Mouse (Mus musculus): ENCODE data around the gene Igsf23. TPM values are rescaled to one million over a fixed set of nuclear protein-coding genes. Genes with fewer than 3 reads are reported as not detected.
A peak's percentile ranks its signal among the peaks of the same experiment; 100 is the strongest.
"Not testable (repeated sequence)": the region's sequence is repeated elsewhere in the genome, so short reads cannot be mapped to it uniquely, and the experiment has no call there.

The Igsf23 gene
- total RNA-seq, 4 experiments from 2014 or later, result not detected

DNA sequence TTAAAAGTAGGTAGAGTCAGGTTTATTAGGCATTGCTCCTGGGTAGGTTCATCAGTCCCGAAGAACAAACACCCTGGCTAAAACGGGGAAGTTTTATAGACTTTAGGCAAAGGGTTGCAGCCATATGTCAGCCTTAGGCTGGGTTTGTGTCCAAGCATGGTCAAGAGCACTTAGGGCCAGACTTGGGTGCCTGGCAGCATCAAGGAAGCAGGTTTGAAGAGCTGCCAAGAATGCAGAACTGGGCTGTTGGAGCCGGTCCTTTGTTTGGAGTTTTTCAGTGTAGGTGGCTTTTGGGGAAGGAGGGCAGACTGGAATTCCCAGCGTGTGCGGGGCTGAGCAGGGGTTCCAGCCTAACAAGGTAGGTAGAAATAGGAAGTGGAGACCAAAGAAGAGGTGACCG, 14.6 kb downstream of the Igsf23 start:
- DNase-seq (ENCODE audit: low spot score in 2 of 2), result no peak

DNA sequence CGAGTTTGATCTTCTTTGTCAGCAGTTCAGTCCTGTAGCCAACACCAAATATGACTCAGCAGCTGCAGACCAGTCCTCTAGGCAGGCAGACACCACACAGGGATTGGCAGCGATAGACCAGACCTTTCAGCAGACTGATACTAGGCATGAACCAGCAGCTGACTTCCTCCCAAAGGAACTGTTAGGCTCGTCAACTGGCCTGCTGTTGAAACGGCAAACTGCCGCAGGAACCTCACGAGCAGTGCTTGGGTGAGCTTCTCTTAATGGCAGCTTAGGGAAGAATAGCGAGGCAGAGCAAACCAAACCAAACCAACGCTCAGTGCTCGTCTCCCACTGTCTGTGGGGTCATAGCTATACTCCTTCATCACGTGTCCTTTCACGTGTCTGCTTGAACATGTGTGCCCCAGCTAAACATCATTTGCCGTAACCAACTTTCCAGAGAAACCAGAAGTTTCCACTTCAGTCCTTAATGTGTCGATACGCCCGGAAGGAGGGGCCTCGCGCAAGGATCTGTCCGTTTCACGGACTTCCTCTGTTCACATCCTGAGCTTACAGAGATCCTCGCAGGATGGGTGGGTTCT, 15.3 kb downstream of the Igsf23 start:
- DNase-seq (ENCODE audit: low spot score in 2 of 2), result no peak

DNA sequence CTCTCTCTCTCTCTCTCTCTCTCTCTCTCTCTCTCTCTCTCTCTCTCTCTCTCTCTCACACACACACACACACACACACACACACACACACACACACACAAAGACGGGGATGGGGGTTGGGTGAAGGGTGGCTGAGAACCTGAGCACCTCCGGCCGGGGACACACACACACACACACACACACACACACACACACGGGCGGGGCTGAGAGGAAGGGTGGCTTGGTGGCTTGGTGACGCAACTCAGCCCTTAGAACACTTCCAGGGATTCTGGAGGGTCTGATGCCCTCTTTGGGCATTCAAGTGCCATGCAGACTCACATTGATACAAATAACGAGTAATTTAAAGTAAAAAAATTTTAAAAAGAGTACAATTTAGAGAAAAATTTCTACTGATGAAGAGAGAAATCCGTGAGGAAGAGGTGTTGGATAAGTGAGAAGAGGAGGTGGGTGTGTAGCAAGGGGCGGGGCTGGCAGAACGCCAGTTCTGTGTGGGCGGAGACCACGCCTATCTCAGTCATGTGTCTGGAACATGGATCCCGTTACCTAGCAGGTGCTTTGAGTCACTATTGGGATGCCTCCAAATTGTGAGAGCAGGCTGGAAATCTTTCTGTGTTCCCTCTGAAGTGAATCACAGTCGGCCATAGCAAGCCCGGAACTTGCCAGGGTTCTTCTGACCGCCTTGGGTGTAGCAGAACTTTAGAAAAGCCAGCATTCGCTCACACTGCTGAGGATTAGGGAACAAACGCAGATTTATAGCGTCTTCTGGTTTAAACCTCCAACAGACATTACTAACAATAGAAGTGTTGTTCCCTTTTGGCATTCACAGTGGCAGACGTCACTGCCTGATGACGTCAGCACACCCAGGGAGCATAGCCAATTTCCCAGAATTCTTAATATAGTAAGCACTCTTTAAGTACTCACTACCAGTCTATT, 17.4 kb downstream of the Igsf23 start:
- DNase-seq (ENCODE audit: low spot score in 2 of 2), result peak; percentile 77 to 91

- no peak for DNase-seq (ENCODE audit: low spot score in 2 of 2)
Measured at GRCm38 (mm10) chr7:19932133-19932876, 18.3 kb downstream of the Igsf23 start.

GRCm38 (mm10) chr7:19930481-19930880, 20.1 kb downstream of the Igsf23 start:
- not testable (repeated sequence) for DNase-seq (ENCODE audit: low spot score in 2 of 2)

GRCm38 (mm10) chr7:19928486-19928885, 22.1 kb downstream of the Igsf23 start:
- no peak for DNase-seq (ENCODE audit: low spot score in 2 of 2)

GRCm38 (mm10) chr7:19926849-19927480, 23.6 kb downstream of the Igsf23 start:
- no peak for DNase-seq (ENCODE audit: low spot score in 2 of 2)

DNA sequence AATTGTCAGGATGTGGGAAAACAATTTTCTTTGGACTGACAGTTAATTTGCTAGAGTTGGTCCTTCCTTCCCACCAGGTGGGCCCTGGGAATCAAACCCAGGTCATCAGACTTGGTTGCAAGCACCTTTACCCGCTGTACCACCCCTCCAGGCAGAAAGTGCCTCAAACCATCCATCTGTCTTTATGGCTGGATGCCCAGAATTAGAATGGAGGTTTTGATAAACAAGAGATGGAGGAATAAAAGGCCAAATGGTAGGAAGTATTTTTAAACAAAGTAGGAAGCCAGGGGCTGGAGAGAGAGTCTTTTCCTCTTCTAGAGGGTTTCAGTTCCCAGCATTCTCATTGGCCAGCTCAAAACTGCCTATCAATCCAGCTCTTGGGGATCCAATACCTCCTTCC, 25.2 kb downstream of the Igsf23 start:
- no peak for DNase-seq (ENCODE audit: low spot score in 2 of 2)

GRCm38 (mm10) chr7:19923797-19924196, 26.8 kb downstream of the Igsf23 start:
- DNase-seq (ENCODE audit: low spot score in 2 of 2), result no peak

- DNase-seq (ENCODE audit: low spot score in 2 of 2), result no peak
Measured at GRCm38 (mm10) chr7:19923354-19923753, 27.2 kb downstream of the Igsf23 start.

- peak; percentile 64 to 73 for DNase-seq (ENCODE audit: low spot score in 2 of 2)
Measured at GRCm38 (mm10) chr7:19920506-19921261, 29.9 kb downstream of the Igsf23 start, which contains the start of gene Pvr. Gene Pvr, minus strand, starts transcription at chr7:19921160.

DNA sequence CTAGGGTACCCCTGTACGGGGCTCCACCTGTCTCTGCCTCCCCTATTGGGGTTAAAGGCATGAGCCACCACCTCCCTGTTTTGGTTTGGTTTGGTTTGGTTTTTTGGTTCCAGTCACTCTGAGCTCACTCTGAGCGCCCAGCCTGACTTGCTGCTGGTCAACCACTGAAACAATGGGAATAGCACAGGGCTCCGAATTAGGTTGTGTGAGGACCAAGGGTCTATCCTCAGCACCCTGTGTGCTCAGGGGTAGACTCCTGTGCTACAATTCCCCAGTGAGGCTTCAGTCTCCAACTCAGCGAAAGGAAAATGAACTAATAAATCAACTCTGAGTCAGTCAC, 30.4 kb downstream of the Igsf23 start:
- no peak for DNase-seq (ENCODE audit: low spot score in 2 of 2)

DNA sequence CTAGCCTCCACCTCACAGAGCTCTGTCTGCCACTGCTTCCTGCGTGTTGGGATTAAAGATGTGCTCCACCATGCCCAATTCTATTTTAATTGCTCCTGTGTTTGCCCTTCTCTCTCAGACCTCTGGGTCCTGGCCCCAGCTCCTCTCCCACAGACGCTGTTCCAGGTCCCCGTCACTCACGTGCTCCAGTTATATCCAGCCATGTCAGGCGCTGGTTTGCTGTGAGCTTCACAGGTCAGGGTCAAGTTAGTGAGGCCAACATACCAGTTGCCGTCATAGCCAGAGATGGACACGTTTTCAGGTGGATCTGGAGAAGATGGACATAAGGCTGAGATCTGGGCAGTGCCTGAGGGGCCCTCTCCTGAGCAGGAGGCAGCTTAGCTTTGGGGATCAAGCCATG, 36.0 kb downstream of the Igsf23 start:
- DNase-seq (ENCODE audit: low spot score in 2 of 2), result no peak

DNA sequence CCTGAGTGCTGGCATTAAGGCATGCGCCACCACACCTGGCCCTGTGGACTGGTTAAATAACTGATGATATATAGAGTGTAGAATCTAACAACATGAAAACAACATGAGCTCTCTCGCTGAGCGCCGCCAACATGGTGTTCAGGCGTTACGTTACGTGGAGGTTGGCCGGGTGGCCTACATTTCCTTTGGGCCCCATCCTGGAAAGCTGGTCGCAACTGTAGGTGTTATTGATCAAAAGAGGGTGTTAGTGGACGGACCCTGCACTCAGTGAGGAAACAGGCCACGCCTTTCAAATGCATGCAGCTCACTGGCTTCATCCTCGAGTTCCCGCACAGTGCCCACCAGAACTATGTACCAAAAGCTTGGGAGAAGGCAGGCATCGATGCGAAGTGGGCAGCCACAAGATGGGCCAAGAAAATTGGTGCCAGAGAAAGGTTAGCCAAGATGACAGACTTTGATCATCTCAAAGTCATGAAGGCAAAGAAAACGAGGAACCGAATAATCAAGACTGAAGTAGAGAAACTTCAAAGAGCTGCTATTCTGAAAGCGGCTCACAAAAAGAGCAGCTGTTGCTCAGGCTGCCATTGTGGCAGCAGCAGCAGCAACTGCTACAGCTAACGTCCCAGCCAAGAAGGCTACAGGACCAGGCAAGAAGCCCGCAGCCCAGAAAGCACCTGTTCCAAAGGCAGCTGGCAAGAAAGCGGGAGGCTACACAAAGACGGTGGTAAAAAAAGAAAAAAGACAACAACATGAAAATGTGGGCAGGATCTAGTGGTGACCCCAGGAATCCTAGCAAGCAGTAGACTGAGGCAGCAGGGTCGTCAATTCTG, 38.6 kb downstream of the Igsf23 start:
- no peak for DNase-seq (ENCODE audit: low spot score in 2 of 2)

- no peak for DNase-seq (ENCODE audit: low spot score in 2 of 2)
Measured at GRCm38 (mm10) chr7:19911292-19911658, 39.3 kb downstream of the Igsf23 start.

DNA sequence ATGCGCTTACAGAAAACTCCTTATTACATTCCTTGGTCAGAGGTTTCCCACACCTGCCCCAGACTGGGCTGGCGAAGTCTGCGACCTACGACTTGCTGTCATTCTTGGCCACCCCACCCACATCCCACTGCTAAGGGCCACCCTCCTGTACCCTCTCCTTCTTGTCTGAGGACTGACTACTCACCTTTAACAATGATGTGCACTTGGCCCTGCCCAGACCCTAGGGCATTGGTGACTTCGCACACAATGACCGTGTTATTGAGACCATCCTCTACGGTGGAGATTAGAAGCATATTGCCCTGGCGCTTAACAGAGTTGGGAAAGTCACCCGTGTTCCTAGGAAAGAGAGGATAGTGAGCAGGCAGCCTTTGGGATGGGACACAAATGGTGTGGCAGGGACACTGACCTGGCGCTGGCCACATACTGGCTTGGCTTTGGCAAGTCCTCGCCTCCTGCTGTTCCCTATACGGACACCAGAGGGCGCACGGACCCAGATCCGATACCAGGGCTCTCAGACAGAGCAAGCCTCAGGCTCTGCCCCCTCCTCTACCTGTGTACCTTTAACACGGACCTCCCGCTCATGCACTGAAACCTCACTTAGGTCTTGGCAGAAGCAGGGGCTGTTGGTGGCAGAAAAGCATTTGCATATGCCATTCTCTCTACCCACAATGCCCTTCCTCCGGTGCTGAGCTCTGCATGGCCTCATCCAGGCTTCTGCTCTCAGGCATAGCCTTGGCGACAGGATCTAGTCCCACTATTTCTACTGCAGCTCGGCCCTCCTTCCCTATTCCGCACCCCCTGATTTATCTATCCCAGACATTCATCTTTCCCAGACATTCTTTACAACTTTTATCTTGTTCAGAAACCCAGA, 39.9 kb downstream of the Igsf23 start:
- DNase-seq (ENCODE audit: low spot score in 2 of 2), result peak; percentile 49 to 72

- no peak for DNase-seq (ENCODE audit: low spot score in 2 of 2)
Measured at GRCm38 (mm10) chr7:19889881-19890280, 60.7 kb downstream of the Igsf23 start.

DNA sequence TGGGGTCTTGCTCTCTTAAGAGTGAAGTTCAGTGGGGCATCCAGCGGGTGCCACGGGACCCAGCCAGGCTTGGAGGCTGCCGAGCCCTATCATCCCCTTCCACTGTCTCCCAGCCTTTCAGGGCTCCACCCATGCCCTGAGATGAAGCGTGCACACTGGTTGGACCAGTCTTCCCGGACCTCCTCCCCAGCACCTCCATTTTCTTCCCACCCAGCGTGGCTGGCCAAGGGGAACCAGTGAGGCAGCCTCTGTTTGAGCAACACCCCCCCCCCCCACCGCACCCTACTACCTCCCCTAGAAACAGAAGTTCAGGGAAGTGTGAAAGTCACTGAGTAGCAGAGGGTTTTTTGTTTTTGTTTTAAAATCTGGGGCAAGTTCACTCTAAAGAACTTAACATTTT, 62.7 kb downstream of the Igsf23 start, which contains the start of gene Ceacam19:
Ceacam19 (minus strand) TSS at position 117 of the 400 bp plus-strand sequence.
- DNase-seq (ENCODE audit: low spot score in 2 of 2), result no peak

Measured in left cerebral cortex, adult 8-10 months (tissue).